Mouse (Mus musculus): ENCODE data around the gene Tnrc6b.

- TF ChIP-seq GATA1 (IDR thresholded peaks at IDR 0.05; ENCODE audit: low read length) (no peak), TAL1 (IDR thresholded peaks at IDR 0.05; ENCODE audit: low read length) (no peak)
Observed at GRCm38 (mm10) chr15:80988331-80988730, 277.2 kb downstream of the Tnrc6b start.

Measured in erythroblast, embryonic 14.5 days (primary cell).